Mouse (Mus musculus) brain, embryonic 18.5 days (tissue): ENCODE results near the gene Cacna1a.
A peak's percentile ranks its signal among the peaks of the same experiment; 100 is the strongest.
"Not testable (repeated sequence)": the region's sequence is repeated elsewhere in the genome, so short reads cannot be mapped to it uniquely, and the experiment has no call there.

ENCODE experiments used
- DNase-seq: peaks from one replicate; pipeline ENCODE4 v3.0.0-alpha.2; 2012; ENCODE audit warnings: low read depth, low spot score

The Cacna1a gene

DNA sequence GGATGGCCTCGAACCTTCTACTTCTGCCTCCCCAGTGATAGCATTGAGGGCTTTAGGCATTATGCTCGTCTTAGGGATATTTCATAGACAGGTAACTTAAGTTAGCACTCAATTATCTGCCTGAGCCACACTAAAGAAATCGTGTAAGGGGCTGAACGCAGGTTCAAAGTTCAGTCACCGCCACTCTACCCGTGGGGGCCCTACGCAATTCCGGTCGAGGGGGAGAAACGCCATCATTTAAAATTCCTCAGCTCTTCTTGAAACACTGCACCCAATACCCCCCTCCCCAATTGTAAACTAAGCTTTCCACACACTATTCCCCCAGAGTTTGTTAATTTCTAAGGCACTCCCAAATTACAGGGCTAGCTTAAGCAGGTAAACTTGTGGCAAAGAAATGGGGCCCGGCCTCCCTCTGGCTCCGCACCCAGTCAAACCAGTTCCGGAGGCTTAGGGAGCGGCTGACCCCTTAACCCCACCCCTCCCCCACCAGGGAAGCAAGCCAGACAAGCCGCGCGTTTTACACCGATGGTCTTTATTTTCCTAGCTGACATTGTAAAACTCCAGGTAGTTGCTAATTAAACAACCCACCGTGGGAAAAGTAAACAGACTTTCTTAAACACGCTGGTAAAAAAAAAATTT lies 272.7 kb downstream of the Cacna1a start:
- no peak for DNase-seq

GRCm38 (mm10) chr8:84661458-84661871 lies 273.2 kb downstream of the Cacna1a start:
- DNase-seq: no peak

DNA sequence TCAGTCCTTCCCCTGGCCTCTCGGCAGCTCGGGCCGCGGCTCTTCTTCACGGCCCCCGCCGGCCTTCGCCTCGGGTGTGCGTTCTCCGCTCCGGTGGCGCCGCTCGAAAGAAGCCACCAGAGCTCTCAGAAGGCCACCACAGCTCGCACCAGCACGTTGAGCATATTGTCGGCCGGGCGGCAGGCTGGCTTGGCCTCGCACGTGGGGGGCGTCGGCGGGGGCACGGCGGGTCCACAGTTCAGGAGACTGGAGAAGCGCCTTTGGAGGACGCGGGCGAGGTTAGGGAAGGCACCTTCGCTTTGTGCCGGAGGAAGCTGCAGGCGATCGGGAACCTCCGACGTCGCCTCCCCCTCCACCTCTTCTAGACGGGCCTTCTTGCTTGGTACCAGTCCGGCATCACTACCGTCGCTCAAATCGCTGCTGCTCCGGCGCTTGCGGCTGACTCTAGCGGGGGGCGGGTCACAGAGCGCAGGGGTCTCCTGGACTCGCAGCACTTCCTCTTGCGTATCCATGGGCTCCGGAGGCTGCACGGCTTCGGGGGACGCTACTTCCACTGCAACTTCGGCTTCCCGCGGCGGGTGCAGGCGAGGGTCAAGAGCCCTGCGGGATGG lies 273.8 kb downstream of the Cacna1a start:
- no peak for DNase-seq

GRCm38 (mm10) chr8:84662581-84663065 lies 274.4 kb downstream of the Cacna1a start, which contains the start of gene Ier2:
Gene Ier2, minus strand, starts transcription at chr8:84662852.
- DNase-seq: peak; percentile 87

DNA sequence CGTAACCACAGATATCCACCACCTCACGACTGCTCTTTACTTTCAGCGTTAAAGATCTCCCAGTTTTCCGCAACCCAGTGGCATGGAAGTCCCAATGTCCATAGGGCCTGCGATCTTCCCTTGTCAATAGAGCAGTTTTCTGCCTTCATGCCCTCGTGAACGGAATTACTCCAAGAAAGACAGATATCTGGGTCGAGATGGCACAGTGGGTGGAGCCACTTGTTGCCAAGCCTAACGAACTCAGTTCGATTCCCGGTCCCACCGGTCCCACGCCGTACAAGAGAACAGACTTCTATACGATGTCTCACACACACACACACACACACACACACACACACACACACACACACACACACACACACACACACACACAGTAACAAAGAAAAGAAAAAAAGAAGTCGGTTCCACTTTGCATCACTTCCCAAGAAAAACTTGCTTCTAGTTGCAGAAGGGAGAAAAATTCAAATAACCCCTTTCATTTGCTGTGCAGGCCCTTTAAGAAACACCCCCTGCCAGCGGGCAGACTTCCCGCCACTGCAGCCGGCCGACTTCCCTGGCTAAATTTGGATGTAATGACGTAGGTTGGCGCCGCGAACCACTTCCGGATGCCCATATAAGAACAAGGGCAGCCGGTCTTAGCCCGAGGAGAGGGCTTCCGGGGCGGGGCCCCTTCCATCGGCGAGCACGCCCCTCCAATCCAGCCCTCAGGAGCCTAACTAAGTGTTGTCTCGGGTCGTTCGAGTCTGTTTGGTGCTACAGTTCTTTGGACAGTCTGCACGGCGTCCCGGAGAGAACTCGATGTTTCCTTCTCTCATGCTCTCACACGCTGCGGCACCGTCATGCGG lies 275.5 kb downstream of the Cacna1a start:
- DNase-seq: peak; percentile 91

DNA sequence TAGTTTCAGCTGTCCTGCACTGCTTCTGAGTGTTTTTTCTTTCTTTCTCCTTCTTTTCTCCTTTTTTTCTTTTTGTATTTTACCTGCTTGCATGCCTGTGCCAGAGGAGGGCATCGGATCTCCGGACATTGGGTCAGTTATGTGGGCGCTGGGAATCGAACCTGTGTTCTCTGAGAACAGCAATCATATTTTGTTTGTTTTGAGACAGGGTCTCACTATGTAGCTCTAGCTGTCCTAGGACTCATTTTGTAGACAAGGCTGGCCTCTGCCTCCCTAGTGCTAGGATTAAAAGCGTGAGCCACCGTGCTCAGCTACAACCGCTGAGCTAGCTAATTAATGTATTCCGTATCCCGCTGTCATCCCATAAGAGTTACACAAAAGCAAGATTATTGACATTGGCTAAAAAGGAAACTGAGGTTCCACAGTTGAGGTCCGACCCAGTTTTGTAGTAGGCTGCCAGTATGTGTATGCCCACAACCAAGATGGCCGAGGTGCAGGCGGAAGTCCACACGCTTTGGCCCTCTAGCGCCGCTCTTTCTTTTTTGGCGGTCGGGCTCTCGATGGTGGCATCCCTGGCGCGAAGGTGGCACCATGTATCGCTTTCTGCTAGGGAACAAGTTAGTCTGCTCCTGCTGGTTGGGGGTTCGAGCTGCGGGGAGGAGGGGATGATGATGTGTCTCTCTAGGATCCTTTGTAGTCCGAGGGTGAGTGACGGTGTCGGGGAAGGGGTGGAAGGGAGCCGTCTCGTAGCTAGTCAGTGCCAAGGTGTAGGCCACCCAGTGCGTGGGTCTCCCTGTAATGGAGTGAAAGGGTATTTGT lies 276.5 kb downstream of the Cacna1a start:
- peak; percentile 76 for DNase-seq

GRCm38 (mm10) chr8:84665385-84665893 lies 277.2 kb downstream of the Cacna1a start:
- no peak for DNase-seq

DNA sequence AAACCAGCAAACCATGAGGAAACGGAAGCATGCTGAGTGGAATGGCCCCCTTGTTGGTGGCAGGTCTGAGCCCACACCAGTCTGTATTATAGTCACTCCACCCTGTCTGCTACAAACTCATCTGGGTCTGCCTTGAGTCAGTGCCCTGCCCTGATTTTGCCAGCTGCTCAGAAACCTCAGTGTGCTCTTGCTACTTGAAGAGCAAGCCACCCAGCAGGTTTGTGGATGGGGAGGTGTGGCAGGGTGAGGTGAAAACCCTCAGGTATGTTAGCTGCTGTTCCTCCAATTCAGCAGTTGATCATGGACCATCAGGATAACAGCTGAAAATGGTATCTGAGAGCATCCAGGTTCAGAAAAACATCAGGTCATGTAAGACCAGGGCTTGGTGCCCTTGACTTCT lies 279.8 kb downstream of the Cacna1a start:
- DNase-seq: no peak

DNA sequence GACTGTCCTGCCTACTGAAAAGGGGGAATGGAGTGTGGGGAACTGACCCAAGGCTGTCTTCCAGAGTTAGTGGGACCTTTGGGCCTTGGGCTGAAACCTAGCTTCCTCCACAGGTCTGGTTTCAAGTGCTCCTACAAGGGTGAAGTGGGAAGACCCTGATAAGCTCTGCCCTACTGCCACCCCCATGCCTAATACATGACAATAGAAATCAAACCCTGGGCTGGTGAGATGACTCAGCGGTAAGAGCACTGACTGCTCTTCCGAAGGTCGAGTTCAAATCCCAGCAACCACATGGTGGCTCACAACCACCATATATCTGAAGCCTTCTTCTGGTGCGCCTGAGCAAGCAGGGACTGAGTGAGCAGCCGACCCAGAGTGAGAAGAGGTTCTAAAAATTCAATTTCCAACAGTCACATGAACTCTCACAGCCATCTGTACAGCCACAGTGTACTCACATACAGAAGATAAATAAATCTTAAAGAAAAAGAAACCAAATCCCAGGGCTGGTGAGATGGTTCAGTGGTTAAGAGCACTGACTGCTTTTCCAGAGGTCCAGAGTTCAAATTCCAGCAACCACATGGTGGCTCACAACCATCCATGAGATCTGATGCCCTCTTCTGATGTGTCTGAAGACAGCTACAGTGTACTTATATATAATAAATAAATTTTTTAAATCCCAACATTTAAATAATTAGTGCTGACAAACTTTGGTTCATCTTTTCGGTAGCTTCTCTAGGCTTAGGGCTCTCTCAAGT lies 280.7 kb downstream of the Cacna1a start:
- DNase-seq: no peak

- DNase-seq: not testable (repeated sequence)
Observed at GRCm38 (mm10) chr8:84670295-84671006, 282.2 kb downstream of the Cacna1a start.

- no peak for DNase-seq
Observed at GRCm38 (mm10) chr8:84677305-84677704, 289.1 kb downstream of the Cacna1a start.

DNA sequence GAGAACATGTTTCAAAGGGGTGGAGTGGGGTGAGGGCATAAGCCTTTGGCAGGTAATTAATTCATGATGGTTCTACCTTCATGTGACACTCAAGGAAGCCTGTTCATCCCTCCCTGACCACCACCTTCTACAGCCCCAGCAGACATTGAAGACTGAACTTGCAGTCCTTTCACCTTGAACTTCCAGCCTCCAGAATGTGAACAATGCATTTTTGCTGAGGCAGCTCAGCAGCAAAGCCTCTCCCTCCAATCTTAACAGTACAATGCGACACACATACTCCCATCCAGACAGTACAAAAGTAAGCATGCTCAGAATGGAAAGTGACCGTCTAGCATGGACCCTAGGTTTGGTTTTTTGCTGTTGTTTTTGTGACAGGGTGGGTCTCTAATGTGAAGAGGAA lies 293.2 kb downstream of the Cacna1a start:
- DNase-seq: no peak

DNA sequence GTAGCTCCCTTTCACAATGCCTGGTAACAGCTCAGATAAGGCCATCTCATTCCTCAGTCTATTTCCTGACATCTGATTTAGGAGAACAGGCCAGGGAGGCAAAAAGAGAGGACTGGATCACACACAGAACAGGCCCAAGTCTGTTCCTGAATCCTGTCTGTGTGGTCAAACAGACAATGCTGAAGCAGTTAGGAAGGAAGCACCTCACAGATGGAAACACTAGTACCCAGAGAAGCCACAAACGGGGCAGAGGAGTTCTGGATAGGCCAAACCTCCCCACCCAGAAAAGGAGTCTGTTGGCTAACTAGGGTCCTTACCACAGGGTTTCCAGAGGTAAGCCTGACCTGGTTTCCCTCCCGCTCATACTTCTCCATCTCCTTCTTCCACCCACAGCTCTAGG lies 294.0 kb downstream of the Cacna1a start:
- no peak for DNase-seq

DNA sequence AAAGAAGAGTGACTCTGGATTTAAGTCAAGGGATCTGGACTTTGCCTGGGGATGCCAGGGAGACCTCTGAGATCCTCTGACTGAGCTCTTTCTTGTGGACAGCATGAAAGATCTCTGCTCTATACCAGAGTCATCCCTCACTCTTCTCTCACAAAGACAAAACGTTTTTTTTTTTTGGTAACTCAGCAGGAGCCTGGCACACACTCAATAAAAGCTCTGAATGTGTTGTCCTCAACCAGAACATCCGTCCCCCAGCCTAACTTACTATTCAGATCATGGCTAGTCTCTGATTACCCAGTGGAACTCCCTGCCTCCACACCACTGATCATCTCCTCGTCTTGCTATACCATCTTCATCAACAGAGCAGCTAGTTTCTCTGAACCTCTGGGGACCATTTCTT lies 296.3 kb downstream of the Cacna1a start:
- DNase-seq: no peak

- no peak for DNase-seq
Observed at GRCm38 (mm10) chr8:84686191-84687002, 298.2 kb downstream of the Cacna1a start, which contains the start of gene Trmt1. Gene Trmt1, plus strand, starts transcription at chr8:84686307.

DNA sequence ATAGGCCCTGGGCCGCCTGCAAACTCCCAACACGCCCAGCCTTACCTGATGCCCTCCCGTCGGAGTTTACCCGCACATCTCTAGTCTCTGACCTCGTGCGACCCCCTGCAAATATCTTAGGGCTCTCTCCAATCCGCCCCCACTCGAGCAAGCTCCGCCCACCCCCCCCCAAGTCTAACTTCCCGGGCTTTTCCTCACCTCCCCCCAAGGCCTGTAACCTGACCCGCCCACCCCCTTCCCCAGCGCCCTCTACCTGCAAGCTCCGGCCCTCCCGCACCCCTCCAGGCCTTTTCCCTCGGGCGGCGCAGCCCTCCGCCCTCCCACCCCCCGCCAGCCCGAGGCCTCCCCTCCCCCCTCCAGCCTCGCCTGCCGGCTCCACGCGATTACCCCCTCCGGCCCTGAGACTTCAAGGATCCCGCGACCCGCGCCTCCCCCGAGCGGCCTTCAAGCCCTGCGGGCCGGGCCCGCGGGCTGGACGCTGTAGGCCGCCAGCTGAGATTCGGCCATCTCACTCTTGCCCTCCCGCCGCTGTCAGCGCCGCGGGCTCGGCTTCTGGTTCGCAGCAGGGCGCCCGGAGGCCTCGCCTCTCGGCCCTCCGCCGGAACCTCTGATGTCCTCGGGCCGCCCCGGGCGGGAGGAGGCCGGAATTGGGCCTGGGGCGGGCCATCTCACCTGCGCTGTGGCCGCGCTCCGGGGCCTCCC lies 298.9 kb downstream of the Cacna1a start:
- DNase-seq: no peak

GRCm38 (mm10) chr8:84687705-84688100 lies 299.5 kb downstream of the Cacna1a start, which contains the start of gene Nacc1:
Gene Nacc1, minus strand, starts transcription at chr8:84687862.
- no peak for DNase-seq
